Mouse (Mus musculus): ENCODE measurements at regions not wholly inside any gene's neighbourhood (a gene's known extent, or its start where the extent isn't known, plus 50 kb on each side); places are given as distances from the start of the nearest gene placed in this dataset.

GRCm38 (mm10) chr7:36031881-36032280 lies 229.1 kb upstream of the Zfp507 start:
- Histone ChIP-seq H3K4me1 (ENCODE audit: control insufficient read depth, insufficient read depth, low read length) (no peaks in the 10 kb centered on the region), H3K4me3 (ENCODE audit: low read depth, low read length) (no peak overlapping the region), H3K9me3 (replicated peaks; ENCODE audit: control insufficient read depth, low read length) (no peaks in the 10 kb centered on the region), H3K36me3 (replicated peaks; ENCODE audit: control insufficient read depth, insufficient read depth, low read depth, low read length) (no peaks in the 10 kb centered on the region), H3K27me3 (ENCODE audit: control insufficient read depth, insufficient read depth, low read length) (no peaks in the 10 kb centered on the region), H3K4me2 (ENCODE audit: low read depth, low read length) (no peak overlapping the region), H3K9ac (replicated peaks; ENCODE audit: low read length) (no peak overlapping the region), H3K27ac (replicated peaks; ENCODE audit: low read depth, low read length) (no peak overlapping the region)
- ATAC-seq (replicated peaks; ENCODE audit: insufficient number of reproducible peaks, low FRiP score, low TSS enrichment, low read depth) (no peak), DNase-seq (ENCODE audit: low spot score) (no peak)
- WGBS, result 100% methylated on average over 3 of the region's 3 CpGs

GRCm38 (mm10) chr7:36023015-36023414 lies 220.2 kb upstream of the Zfp507 start:
- Histone ChIP-seq H3K4me3 (ENCODE audit: low read depth, low read length) (no peak overlapping the region), H3K27ac (replicated peaks; ENCODE audit: low read depth, low read length) (no peak overlapping the region), H3K9me3 (replicated peaks; ENCODE audit: control insufficient read depth, low read length) (no peaks in the 10 kb centered on the region), H3K4me2 (ENCODE audit: low read depth, low read length) (no peak overlapping the region), H3K9ac (replicated peaks; ENCODE audit: low read length) (no peak overlapping the region), H3K4me1 (ENCODE audit: control insufficient read depth, insufficient read depth, low read length) (no peaks in the 10 kb centered on the region), H3K36me3 (replicated peaks; ENCODE audit: control insufficient read depth, insufficient read depth, low read depth, low read length) (no peaks in the 10 kb centered on the region), H3K27me3 (ENCODE audit: control insufficient read depth, insufficient read depth, low read length) (no peaks in the 10 kb centered on the region)
- 79% methylated on average over 10 of the region's 10 CpGs for WGBS
- DNase-seq (ENCODE audit: low spot score) (no peak), ATAC-seq (replicated peaks; ENCODE audit: insufficient number of reproducible peaks, low FRiP score, low TSS enrichment, low read depth) (no peak)

GRCm38 (mm10) chr7:36022489-36022888 lies 219.7 kb upstream of the Zfp507 start:
- no peak for DNase-seq (ENCODE audit: low spot score)
- Histone ChIP-seq H3K36me3 (replicated peaks; ENCODE audit: control insufficient read depth, insufficient read depth, low read depth, low read length) (no peaks in the 10 kb centered on the region), H3K9ac (replicated peaks; ENCODE audit: low read length) (no peak overlapping the region), H3K4me3 (ENCODE audit: low read depth, low read length) (no peak overlapping the region), H3K27me3 (ENCODE audit: control insufficient read depth, insufficient read depth, low read length) (no peaks in the 10 kb centered on the region), H3K4me1 (ENCODE audit: control insufficient read depth, insufficient read depth, low read length) (no peaks in the 10 kb centered on the region), H3K9me3 (replicated peaks; ENCODE audit: control insufficient read depth, low read length) (no peaks in the 10 kb centered on the region), H3K27ac (replicated peaks; ENCODE audit: low read depth, low read length) (no peak overlapping the region), H3K4me2 (ENCODE audit: low read depth, low read length) (no peak overlapping the region)
- 80% methylated on average over 6 of the region's 6 CpGs for WGBS
- ATAC-seq (replicated peaks; ENCODE audit: insufficient number of reproducible peaks, low FRiP score, low TSS enrichment, low read depth), result no peak

GRCm38 (mm10) chr7:36016926-36017753 lies 214.3 kb upstream of the Zfp507 start:
- no peaks in the 10 kb centered on the region for H3K9me3 ChIP-seq (replicated peaks; ENCODE audit: control insufficient read depth, low read length)
- ATAC-seq (replicated peaks; ENCODE audit: insufficient number of reproducible peaks, low FRiP score, low TSS enrichment, low read depth) (no peak), DNase-seq (ENCODE audit: low spot score) (no peak)
- 74% methylated on average over 19 of the region's 19 CpGs for WGBS
- H3K4me3 ChIP-seq (ENCODE audit: low read depth, low read length), result no peak overlapping the region
- no peaks in the 10 kb centered on the region for H3K4me1 ChIP-seq (ENCODE audit: control insufficient read depth, insufficient read depth, low read length)
- no peak overlapping the region for H3K4me2 ChIP-seq (ENCODE audit: low read depth, low read length)
- no peak overlapping the region for H3K27ac ChIP-seq (replicated peaks; ENCODE audit: low read depth, low read length)
- H3K9ac ChIP-seq (replicated peaks; ENCODE audit: low read length), result no peak overlapping the region
- no peaks in the 10 kb centered on the region for H3K36me3 ChIP-seq (replicated peaks; ENCODE audit: control insufficient read depth, insufficient read depth, low read depth, low read length)
- no peaks in the 10 kb centered on the region for H3K27me3 ChIP-seq (ENCODE audit: control insufficient read depth, insufficient read depth, low read length)

GRCm38 (mm10) chr7:35996609-35997008 lies 193.8 kb upstream of the Zfp507 start:
- Histone ChIP-seq H3K9ac (replicated peaks; ENCODE audit: low read length) (no peak overlapping the region), H3K9me3 (replicated peaks; ENCODE audit: control insufficient read depth, low read length) (no peaks in the 10 kb centered on the region), H3K36me3 (replicated peaks; ENCODE audit: control insufficient read depth, insufficient read depth, low read depth, low read length) (no peaks in the 10 kb centered on the region), H3K4me2 (ENCODE audit: low read depth, low read length) (no peak overlapping the region), H3K27ac (replicated peaks; ENCODE audit: low read depth, low read length) (no peak overlapping the region), H3K4me1 (ENCODE audit: control insufficient read depth, insufficient read depth, low read length) (peaks cover 2% of the 10 kb centered on the region; the same call in 1 of the 2 replicates), H3K4me3 (ENCODE audit: low read depth, low read length) (no peak overlapping the region), H3K27me3 (ENCODE audit: control insufficient read depth, insufficient read depth, low read length) (no peaks in the 10 kb centered on the region)
- ATAC-seq (replicated peaks; ENCODE audit: insufficient number of reproducible peaks, low FRiP score, low TSS enrichment, low read depth) (no peak), DNase-seq (ENCODE audit: low spot score) (no peak)
- 80% methylated on average over 5 of the region's 5 CpGs for WGBS

GRCm38 (mm10) chr7:35992511-35992910 lies 189.7 kb upstream of the Zfp507 start:
- no peak overlapping the region for H3K9ac ChIP-seq (replicated peaks; ENCODE audit: low read length)
- no peaks in the 10 kb centered on the region; the same call in 1 of the 2 replicates for H3K36me3 ChIP-seq (replicated peaks; ENCODE audit: control insufficient read depth, insufficient read depth, low read depth, low read length)
- 0 out of 2 replicates have a peak overlapping the region, but pooled peaks have one; percentile 7 for H3K27ac ChIP-seq (replicated peaks; ENCODE audit: low read depth, low read length)
- no peak overlapping the region for H3K4me2 ChIP-seq (ENCODE audit: low read depth, low read length)
- WGBS, result 48% methylated on average over 8 of the region's 8 CpGs
- no peak overlapping the region for H3K4me3 ChIP-seq (ENCODE audit: low read depth, low read length)
- no peaks in the 10 kb centered on the region for H3K27me3 ChIP-seq (ENCODE audit: control insufficient read depth, insufficient read depth, low read length)
- DNase-seq (ENCODE audit: low spot score), result peak; percentile 68
- no peaks in the 10 kb centered on the region for H3K9me3 ChIP-seq (replicated peaks; ENCODE audit: control insufficient read depth, low read length)
- no peak for ATAC-seq (replicated peaks; ENCODE audit: insufficient number of reproducible peaks, low FRiP score, low TSS enrichment, low read depth)
- peaks cover 2% of the 10 kb centered on the region; the same call in 1 of the 2 replicates for H3K4me1 ChIP-seq (ENCODE audit: control insufficient read depth, insufficient read depth, low read length)

GRCm38 (mm10) chr7:35991141-35991540 lies 188.3 kb upstream of the Zfp507 start:
- 89% methylated on average over 5 of the region's 5 CpGs for WGBS
- no peaks in the 10 kb centered on the region for H3K27me3 ChIP-seq (ENCODE audit: control insufficient read depth, insufficient read depth, low read length)
- no peaks in the 10 kb centered on the region for H3K9me3 ChIP-seq (replicated peaks; ENCODE audit: control insufficient read depth, low read length)
- H3K9ac ChIP-seq (replicated peaks; ENCODE audit: low read length), result no peak overlapping the region
- no peak overlapping the region for H3K4me2 ChIP-seq (ENCODE audit: low read depth, low read length)
- no peak overlapping the region for H3K4me3 ChIP-seq (ENCODE audit: low read depth, low read length)
- DNase-seq (ENCODE audit: low spot score) (no peak), ATAC-seq (replicated peaks; ENCODE audit: insufficient number of reproducible peaks, low FRiP score, low TSS enrichment, low read depth) (no peak)
- peaks cover 2% of the 10 kb centered on the region; the same call in 1 of the 2 replicates for H3K4me1 ChIP-seq (ENCODE audit: control insufficient read depth, insufficient read depth, low read length)
- H3K36me3 ChIP-seq (replicated peaks; ENCODE audit: control insufficient read depth, insufficient read depth, low read depth, low read length), result no peaks in the 10 kb centered on the region; the same call in 1 of the 2 replicates
- no peak overlapping the region for H3K27ac ChIP-seq (replicated peaks; ENCODE audit: low read depth, low read length)

GRCm38 (mm10) chr7:35989456-35989855 lies 186.7 kb upstream of the Zfp507 start:
- 84% methylated on average over 8 of the region's 8 CpGs for WGBS
- H3K36me3 ChIP-seq (replicated peaks; ENCODE audit: control insufficient read depth, insufficient read depth, low read depth, low read length), result no peaks in the 10 kb centered on the region; the same call in 1 of the 2 replicates
- no peaks in the 10 kb centered on the region for H3K27me3 ChIP-seq (ENCODE audit: control insufficient read depth, insufficient read depth, low read length)
- H3K4me1 ChIP-seq (ENCODE audit: control insufficient read depth, insufficient read depth, low read length), result peaks cover 2% of the 10 kb centered on the region; the same call in 1 of the 2 replicates
- no peak overlapping the region for H3K27ac ChIP-seq (replicated peaks; ENCODE audit: low read depth, low read length)
- ATAC-seq (replicated peaks; ENCODE audit: insufficient number of reproducible peaks, low FRiP score, low TSS enrichment, low read depth) (no peak), DNase-seq (ENCODE audit: low spot score) (no peak)
- no peaks in the 10 kb centered on the region for H3K9me3 ChIP-seq (replicated peaks; ENCODE audit: control insufficient read depth, low read length)
- H3K4me3 ChIP-seq (ENCODE audit: low read depth, low read length), result no peak overlapping the region
- H3K4me2 ChIP-seq (ENCODE audit: low read depth, low read length), result no peak overlapping the region
- H3K9ac ChIP-seq (replicated peaks; ENCODE audit: low read length), result no peak overlapping the region
